Mouse (Mus musculus) myocyte (in vitro differentiated cells): ENCODE results near the gene Magea3. TPM values are rescaled to one million over a fixed set of nuclear protein-coding genes. Genes with fewer than 3 reads are reported as not detected.
"Not testable (repeated sequence)": the region's sequence is repeated elsewhere in the genome, so short reads cannot be mapped to it uniquely, and the experiment has no call there.

ENCODE experiments used
- H3K27me3 ChIP-seq: one replicate; pipeline ENCODE4 v1.6.1; 2011; ENCODE audit not compliant: control insufficient read depth, insufficient read depth, insufficient read length
- H3K36me3 ChIP-seq: one replicate; pipeline ENCODE4 v1.6.1; 2011; ENCODE audit not compliant: control insufficient read depth, insufficient read depth
- H3K4me2 ChIP-seq: one replicate; pipeline ENCODE4 v1.6.1; 2011; ENCODE audit warnings: low read depth, control low read depth
- H3K4me3 ChIP-seq: one replicate; pipeline ENCODE4 v1.5.1; 2011; ENCODE audit warnings: mild to moderate bottlenecking, control low read depth, moderate library complexity
- H3K79me2 ChIP-seq: one replicate; pipeline ENCODE4 v1.6.1; 2011; ENCODE audit not compliant: control insufficient read depth, insufficient read depth
- H3ac ChIP-seq: one replicate; pipeline ENCODE4 v1.6.1; 2011; ENCODE audit not compliant: control insufficient read depth, insufficient read length
- polyA plus RNA-seq: library from polyadenylated mRNA; unstranded; fragments of >200 nt; fragmentation: generic; extraction: Trizol; gene quantifications from one replicate; pipeline ENCODE4 v1.2.1, GENCODE M21; 2012; ENCODE audit warnings: missing spikeins

Gene Magea3
- polyA plus RNA-seq = 0.14 TPM

DNA sequence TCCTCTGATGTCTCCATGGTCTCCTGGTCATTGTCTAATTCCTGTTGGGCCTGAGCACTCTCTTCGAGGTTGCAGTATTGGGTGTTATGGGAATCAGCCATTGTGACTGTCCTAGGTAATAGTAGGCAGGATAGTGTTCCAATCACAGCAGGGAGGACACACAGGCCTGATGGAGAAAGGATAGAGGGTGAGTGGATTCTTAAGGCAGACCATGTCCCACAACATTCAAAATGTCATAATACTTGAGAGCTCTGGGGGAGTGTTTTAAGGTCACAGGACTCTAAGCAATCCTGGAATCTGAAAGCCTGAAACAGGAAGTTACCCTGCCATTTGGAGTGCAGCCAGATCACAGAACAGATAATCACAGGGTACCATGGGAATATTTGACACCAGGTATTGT, at the start of gene Magea3:
TSS of gene Magea3 (minus strand) at position 101 of the 400 bp plus-strand sequence.
- not testable (repeated sequence) for H3ac ChIP-seq, H3K27me3 ChIP-seq, H3K4me2 ChIP-seq, H3K79me2 ChIP-seq, H3K36me3 ChIP-seq, H3K4me3 ChIP-seq

DNA sequence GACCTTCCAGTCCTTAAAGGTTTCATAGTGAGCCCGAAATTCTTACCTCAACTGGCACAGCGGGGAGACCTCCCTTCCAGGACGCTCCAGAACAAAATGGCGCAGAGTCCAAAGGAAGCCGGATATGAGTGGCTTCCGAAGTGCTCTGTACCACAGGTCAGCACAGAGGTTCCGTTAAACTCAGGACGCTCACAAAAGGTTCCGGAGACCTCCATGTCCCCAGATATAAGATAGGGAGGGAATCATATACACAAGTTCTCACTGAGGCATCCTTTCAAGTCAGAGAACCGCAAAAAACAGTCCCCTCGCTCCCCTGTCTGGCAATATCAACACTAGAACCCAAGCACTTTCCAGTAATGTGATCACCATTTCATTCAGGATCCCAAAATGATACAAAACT, 46.4 kb upstream of the Magea3 start, which contains the start of gene Magea8:
TSS of gene Magea8 (minus strand) at position 101 of the 400 bp plus-strand sequence.
- not testable (repeated sequence) for H3K79me2 ChIP-seq, H3K27me3 ChIP-seq, H3K4me3 ChIP-seq, H3K4me2 ChIP-seq, H3K36me3 ChIP-seq, H3ac ChIP-seq

DNA sequence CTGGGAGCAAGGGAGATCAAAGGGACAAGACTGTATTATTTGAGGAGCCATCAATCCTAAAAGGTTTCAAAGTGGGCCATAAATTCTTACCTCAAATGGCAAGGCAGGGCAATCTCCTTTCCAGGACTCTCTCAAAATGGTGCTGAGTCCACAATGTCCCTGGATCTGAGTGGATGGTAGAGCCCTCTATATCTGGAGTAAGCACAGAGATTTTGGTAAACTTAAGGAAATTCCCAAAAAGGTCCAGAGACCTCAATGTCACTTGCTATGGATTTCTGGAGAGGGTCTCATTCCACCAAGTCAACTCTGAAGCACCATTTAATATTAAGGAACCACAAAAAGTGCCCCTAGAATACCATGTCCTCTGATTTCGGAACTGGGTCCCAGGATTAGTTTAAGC, 13.4 kb downstream of the Magea3 start, which contains the start of gene Magea6:
TSS of gene Magea6 (minus strand) at position 101 of the 400 bp plus-strand sequence.
- H3ac ChIP-seq, H3K4me3 ChIP-seq, H3K79me2 ChIP-seq, H3K36me3 ChIP-seq, H3K27me3 ChIP-seq, H3K4me2 ChIP-seq: not testable (repeated sequence)

Other genes starting within 250 kb of the Magea3 start
- gene Cldn34b1, start 59.2 kb downstream of the Magea3 start, polyA plus RNA-seq = not detected
- gene Magea6, start 13.5 kb downstream of the Magea3 start, polyA plus RNA-seq = 0.08 TPM
- gene Magea8, start 46.3 kb upstream of the Magea3 start, polyA plus RNA-seq = 2.6 TPM
- gene Magea5, start 113.6 kb upstream of the Magea3 start, polyA plus RNA-seq = 0.60 TPM
- gene Magea1, start 140.3 kb upstream of the Magea3 start, polyA plus RNA-seq = not detected
- 0.17 TPM for gene Magea2, start 144.2 kb upstream of the Magea3 start, polyA plus RNA-seq
- not detected for gene Cldn34b2, start 178.9 kb upstream of the Magea3 start, polyA plus RNA-seq